In the genomic region with DNA sequence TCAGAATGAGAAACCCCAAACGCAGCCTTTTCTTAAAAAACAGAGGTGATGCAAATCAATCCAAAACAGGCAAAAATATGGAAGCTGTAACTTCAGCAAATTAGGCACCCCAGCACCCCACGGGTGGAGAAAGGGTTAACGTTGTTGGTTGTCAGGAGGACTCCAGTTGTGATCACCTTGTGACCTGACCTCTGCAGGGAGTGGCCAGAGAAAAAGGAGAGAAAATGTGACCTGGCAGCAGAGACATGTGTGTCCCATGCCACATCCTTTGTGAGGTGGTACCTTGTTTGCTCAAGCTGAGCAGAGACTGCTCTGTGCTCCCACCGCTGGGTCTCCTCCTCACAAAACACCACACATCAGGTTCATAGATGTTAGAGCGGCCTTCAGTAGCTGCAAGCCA, we compare ENCODE assay signal across 17 mouse cellular contexts.
A peak's percentile ranks its signal among the peaks of the same experiment; 100 is the strongest.
DNase-seq lines count a peak whose midpoint lies in the region; ATAC-seq and TF ChIP-seq lines count a peak whose summit lies in the region.
"Had no signal": no experiment of that assay in that cellular context is flagged by ENCODE, and none has a peak within 500 bp of the region (broad histone marks: within the 10 kb centered on the region; RNA-seq: fewer than 3 reads in every experiment).

No protein-coding gene starts in this region.

- TF ChIP-seq CTCF in left cerebral cortex, adult 2 months (IDR thresholded peaks at IDR 0.05) = no peak

- H3K9ac ChIP-seq in forebrain, embryonic 16.5 days (replicated peaks; ENCODE audit: low read depth, low read length) = peak overlapping the region; percentile 33
- H3K9ac ChIP-seq in neural tube, embryonic 13.5 days = 0 out of 2 replicates have a peak overlapping the region, but pooled peaks have one; percentile 26
- H3K9ac ChIP-seq: liver, embryonic 14.5 days had no signal

- H3K4me1 ChIP-seq in forebrain, embryonic 16.5 days (replicated peaks; ENCODE audit: control insufficient read depth, insufficient read depth, low read length) = peaks cover 70% of the 10 kb centered on the region
- peaks cover 80% of the 10 kb centered on the region for H3K4me1 ChIP-seq in midbrain, embryonic 10.5 days
- peaks cover 90% of the 10 kb centered on the region for H3K4me1 ChIP-seq in neural tube, embryonic 13.5 days (replicated peaks)

- 57% methylated on average over 5 of the region's 5 CpGs for WGBS in forebrain, embryonic 16.5 days
- 57% methylated on average over 5 of the region's 5 CpGs for WGBS in midbrain, embryonic 10.5 days
- WGBS in neural tube, embryonic 13.5 days = 59% methylated on average over 5 of the region's 5 CpGs

- ATAC-seq in forebrain, embryonic 16.5 days = no peak
- ATAC-seq in neural tube, embryonic 13.5 days (ENCODE audit: low read depth) = no peak
- ATAC-seq: intestine, embryonic 16.5 days had no signal

- no peaks in the 10 kb centered on the region for H3K36me3 ChIP-seq in forebrain, embryonic 16.5 days (ENCODE audit: control insufficient read depth, insufficient read depth)
- H3K36me3 ChIP-seq in midbrain, embryonic 10.5 days = no peaks in the 10 kb centered on the region
- no peaks in the 10 kb centered on the region for H3K36me3 ChIP-seq in neural tube, embryonic 13.5 days

- no peaks in the 10 kb centered on the region for H3K9me3 ChIP-seq in forebrain, embryonic 16.5 days (ENCODE audit: control insufficient read depth, low read length)
- no peaks in the 10 kb centered on the region for H3K9me3 ChIP-seq in midbrain, embryonic 10.5 days (replicated peaks)
- H3K9me3 ChIP-seq in neural tube, embryonic 13.5 days = no peaks in the 10 kb centered on the region
- H3K9me3 ChIP-seq: megakaryocyte, embryonic 14.5 days had no signal

- no peak overlapping the region for H3K4me3 ChIP-seq in left cerebral cortex, adult 2 months
- H3K4me3 ChIP-seq in forebrain, embryonic 16.5 days (replicated peaks; ENCODE audit: low read length) = no peak overlapping the region
- no peak overlapping the region for H3K4me3 ChIP-seq in midbrain, embryonic 10.5 days
- no peak overlapping the region for H3K4me3 ChIP-seq in neural tube, embryonic 13.5 days
- H3K4me3 ChIP-seq: erythroblast, embryonic 14.5 days; megakaryocyte, embryonic 14.5 days had no signal

- no peak for DNase-seq in left cerebral cortex, adult 2 months (ENCODE audit: extremely low spot score in 1 of 2, low spot score in 2 of 2)
- DNase-seq in left cerebral cortex, adult 18-20 months (ENCODE audit: low spot score in 2 of 2) = no peak
- DNase-seq in midbrain, embryonic 10.5 days (ENCODE audit: low spot score) = no peak
- no peak for DNase-seq in right cerebral cortex, postnatal 4 days
- DNase-seq in testis, postnatal 10 days (ENCODE audit: low spot score) = no peak
- DNase-seq in frontal cortex, adult 2 months (ENCODE audit: extremely low spot score in 1 of 2, low spot score in 1 of 2) = no peak
- DNase-seq: cerebellum, adult 11-12 months; cerebellum, postnatal 36 days; heart, postnatal 36 days; thymus, postnatal 4 days had no signal

- intact Hi-C loops in left cerebral cortex, adult 2 months (cut with DNase I) = no loop called here

- H3K27me3 ChIP-seq in forebrain, embryonic 16.5 days (replicated peaks; ENCODE audit: control insufficient read depth, insufficient read depth, low read length) = no peaks in the 10 kb centered on the region
- H3K27me3 ChIP-seq in midbrain, embryonic 10.5 days (ENCODE audit: low read depth, poor library complexity, severe bottlenecking) = peaks cover 46% of the 10 kb centered on the region
- H3K27me3 ChIP-seq in neural tube, embryonic 13.5 days = peaks cover 9% of the 10 kb centered on the region

- peak overlapping the region; percentile 30; the same call in 1 of the 2 replicates for H3K27ac ChIP-seq in left cerebral cortex, adult 2 months
- peak overlapping the region; percentile 95 for H3K27ac ChIP-seq in forebrain, embryonic 16.5 days (ENCODE audit: low read length)
- peak overlapping the region; percentile 86 for H3K27ac ChIP-seq in midbrain, embryonic 10.5 days (replicated peaks)
- peak overlapping the region; percentile 86; the same call in 1 of the 2 replicates for H3K27ac ChIP-seq in neural tube, embryonic 13.5 days (replicated peaks)
- H3K27ac ChIP-seq: kidney, postnatal 0 days; liver, embryonic 14.5 days had no signal

- no peak overlapping the region for H3K4me2 ChIP-seq in forebrain, embryonic 16.5 days (ENCODE audit: low read length)
- H3K4me2 ChIP-seq in neural tube, embryonic 13.5 days = no peak overlapping the region

Comparison
In these comparisons a context has a peak if more than half of its experiments do, and no peak if none do; other contexts are left out.
1. H3K27ac ChIP-seq: peak in every context shown above with its lines; median percentile 95 in forebrain, embryonic 16.5 days; 86 in midbrain, embryonic 10.5 days; 86 in neural tube, embryonic 13.5 days; 30 in left cerebral cortex, adult 2 months.